Mouse (Mus musculus) limb, embryonic 11.5 days (tissue): ENCODE results near the gene 2310007B03Rik. TPM values are rescaled to one million over a fixed set of nuclear protein-coding genes. Genes with fewer than 3 reads are reported as not detected.

Source experiments
- ATAC-seq: fragments of 200-750 bp; cut with Nextera tagmentation; 2 replicates; pipeline ENCODE4 v1.8.0; 2017; ENCODE audit warnings: low read depth; ENCODE audit not compliant: insufficient number of reproducible peaks, low FRiP score, low TSS enrichment
- DNase-seq: peaks from one replicate; pipeline ENCODE4 v3.0.0-alpha.2; 2015; ENCODE audit warnings: low spot score
- H3K27ac ChIP-seq: fragments of 300-500 bp; sonication (generic); replicated peaks from 2 replicates; pipeline ENCODE4 v1.5.1; 2014; ENCODE audit warnings: low read depth, mild to moderate bottlenecking, low read length
- H3K27me3 ChIP-seq: fragments of 300-500 bp; sonication (generic); 2 replicates; pipeline ENCODE4 v1.6.1; 2014; ENCODE audit warnings: mild to moderate bottlenecking, low read length, mixed read lengths; ENCODE audit not compliant: control insufficient read depth, insufficient read depth
- H3K36me3 ChIP-seq: fragments of 300-500 bp; sonication (generic); 2 replicates; pipeline ENCODE4 v1.6.1; 2014; ENCODE audit warnings: mild to moderate bottlenecking, low read length, moderate library complexity, mixed read lengths; ENCODE audit not compliant: control insufficient read depth, insufficient read depth
- H3K4me1 ChIP-seq: fragments of 300-500 bp; sonication (generic); 2 replicates; pipeline ENCODE4 v1.6.1; 2014; ENCODE audit warnings: low read length, mixed read lengths; ENCODE audit not compliant: control insufficient read depth, insufficient read depth
- H3K4me2 ChIP-seq: fragments of 300-500 bp; sonication (generic); 2 replicates; pipeline ENCODE4 v1.6.1; 2014; ENCODE audit warnings: low read depth, mild to moderate bottlenecking, moderate library complexity; ENCODE audit not compliant: severe bottlenecking
- H3K4me3 ChIP-seq: fragments of 300-500 bp; sonication (generic); 2 replicates; pipeline ENCODE4 v1.5.1; 2014; ENCODE audit warnings: low read depth, low read length
- H3K9ac ChIP-seq: fragments of 300-500 bp; sonication (generic); 2 replicates; pipeline ENCODE4 v1.6.1; 2014; ENCODE audit warnings: mild to moderate bottlenecking, low read length
- H3K9me3 ChIP-seq: fragments of 300-500 bp; sonication (generic); 2 replicates; pipeline ENCODE4 v1.6.1; 2016; ENCODE audit warnings: low read length; ENCODE audit not compliant: control insufficient read depth
- WGBS: fragments of 180-500 bp; shearing (Covaris S2); extraction: QIAGEN DNeasy Blood & Tissue Kit; methylation state at CpG from one replicate; pipeline ENCODE4 v1.1.7; 2014; 5-methylcytosine and 5-hydroxymethylcytosine counted together
- polyA plus RNA-seq: library from polyadenylated mRNA; unstranded; fragments of >200 nt; fragmentation: Nextera tagmentation; extraction: Ambion mirVana; gene quantifications from 2 replicates; pipeline ENCODE4 v1.2.1, GENCODE M21; 2014

The 2310007B03Rik gene
- polyA plus RNA-seq, 1 experiment from 2014 or later, result 0.25 TPM

DNA sequence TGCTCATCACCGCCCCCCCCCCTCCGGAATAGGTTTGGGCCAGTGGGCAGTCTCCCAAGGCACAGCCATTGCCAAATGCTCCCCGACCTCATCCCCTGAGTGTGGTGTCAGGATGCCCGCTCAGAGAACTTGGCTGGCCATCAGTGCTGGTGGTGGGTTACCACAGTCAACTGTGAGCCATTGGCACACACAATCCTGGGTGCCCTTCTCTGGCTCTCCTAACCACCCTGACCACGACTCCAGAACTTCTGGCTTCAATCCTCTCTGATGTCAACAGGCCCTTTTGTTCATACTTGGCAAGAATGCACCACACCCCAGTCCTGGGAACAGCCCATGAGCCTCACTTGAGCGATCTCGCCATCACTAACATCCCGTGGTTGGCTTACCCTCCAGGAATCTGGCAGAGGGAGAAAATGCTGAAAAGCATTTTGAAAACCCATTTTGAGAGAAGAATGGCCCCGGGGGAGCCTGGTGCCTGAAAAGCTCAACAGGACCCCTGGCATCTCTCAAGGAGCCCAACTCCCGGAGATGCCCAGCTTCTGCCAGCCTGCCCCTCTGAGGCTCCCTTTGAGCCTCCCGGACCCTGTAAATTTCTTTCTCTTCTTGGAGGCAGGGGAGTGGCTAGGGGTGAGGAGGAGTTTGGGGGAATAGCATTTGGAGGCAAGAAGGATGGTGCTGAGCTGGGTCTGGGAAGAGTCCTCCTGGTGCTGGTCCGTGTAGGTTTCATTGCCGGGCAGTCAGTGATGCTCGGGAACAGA lies 23.5 kb upstream of the 2310007B03Rik start:
- H3K9me3 ChIP-seq, result no peaks in the 10 kb centered on the region
- no peak overlapping the region for H3K4me2 ChIP-seq
- H3K4me1 ChIP-seq, result no peaks in the 10 kb centered on the region
- ATAC-seq, result no peak
- no peaks in the 10 kb centered on the region for H3K27me3 ChIP-seq
- H3K9ac ChIP-seq, result no peak overlapping the region
- no peak for DNase-seq
- H3K4me3 ChIP-seq, result no peak overlapping the region
- H3K27ac ChIP-seq, result no peak overlapping the region
- H3K36me3 ChIP-seq, result no peaks in the 10 kb centered on the region
- 81% methylated on average over 14 of the region's 14 CpGs for WGBS

DNA sequence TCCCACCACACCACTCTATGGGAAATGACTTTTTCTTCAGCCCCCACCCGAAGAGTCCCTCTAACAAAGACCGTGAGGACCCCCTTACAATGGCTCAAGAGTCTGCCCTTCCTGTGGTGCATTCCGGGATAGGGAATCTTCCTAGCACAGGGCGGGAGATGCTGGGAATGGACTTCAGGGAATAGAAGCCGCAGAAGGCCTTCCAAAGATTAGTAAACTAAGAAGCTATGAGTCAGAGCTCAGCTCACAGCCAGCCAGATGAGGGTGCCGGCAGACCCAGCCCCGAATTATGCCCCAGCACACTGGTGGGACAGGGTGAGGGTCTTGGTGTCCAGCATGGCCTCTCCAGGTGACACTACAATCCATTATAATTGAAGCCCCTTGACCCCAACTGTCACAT lies 21.5 kb upstream of the 2310007B03Rik start:
- no peaks in the 10 kb centered on the region for H3K27me3 ChIP-seq
- ATAC-seq, result no peak

DNA sequence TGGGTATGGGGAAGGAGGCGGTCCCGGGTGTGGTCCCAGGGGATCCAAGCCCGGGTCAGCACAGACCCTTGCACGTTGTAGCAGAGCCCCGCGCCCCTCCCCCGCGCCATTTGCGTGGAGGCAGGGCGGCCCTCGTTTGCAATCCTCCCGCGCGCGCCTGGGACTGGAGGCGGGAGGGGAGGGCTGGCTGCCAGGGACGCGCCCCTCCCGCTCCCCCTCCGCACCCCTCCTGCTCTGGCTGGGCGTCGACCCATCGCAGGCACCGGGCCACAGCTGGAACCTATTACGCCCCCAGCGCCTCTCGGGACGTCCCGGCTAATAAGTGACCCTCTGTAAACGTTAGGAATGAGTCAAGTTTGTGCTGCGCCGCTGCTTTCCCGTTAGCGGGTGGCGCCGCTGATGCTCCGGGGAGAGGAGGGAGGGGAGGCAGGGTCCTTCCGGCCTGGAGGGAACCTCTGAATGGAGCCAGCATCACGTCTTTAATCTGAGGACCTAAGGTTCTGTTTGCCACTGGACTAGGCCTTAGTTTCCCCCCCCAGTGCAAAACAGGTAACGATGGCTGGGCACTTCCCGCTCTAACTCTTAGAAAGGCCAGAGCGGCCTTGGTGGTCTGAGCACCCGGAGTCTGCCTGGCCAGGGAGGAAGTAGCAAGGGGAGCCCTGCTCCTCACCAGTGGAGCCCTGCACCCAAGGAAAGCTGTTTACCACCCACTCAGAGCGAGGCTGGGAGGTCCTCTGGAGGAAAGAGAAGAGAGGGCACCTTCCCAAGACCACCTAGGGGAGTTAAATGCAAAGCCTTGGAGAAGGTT lies 16.0 kb upstream of the 2310007B03Rik start:
- under 1% methylated on average over 37 of the region's 44 CpGs for WGBS
- peak overlapping the region; percentile 15 for H3K4me3 ChIP-seq
- ATAC-seq (peak; percentile 90), DNase-seq (peak; percentile 95)
- H3K9ac ChIP-seq, result peak overlapping the region; percentile 45
- no peaks in the 10 kb centered on the region for H3K27me3 ChIP-seq
- H3K36me3 ChIP-seq, result no peaks in the 10 kb centered on the region
- peak overlapping the region; percentile 94 for H3K27ac ChIP-seq
- H3K9me3 ChIP-seq, result no peaks in the 10 kb centered on the region
- H3K4me1 ChIP-seq, result peaks cover 26% of the 10 kb centered on the region; the same call in 1 of the 2 replicates
- H3K4me2 ChIP-seq, result peak overlapping the region; percentile 64

More for the DNA sequence above, 21.5 kb upstream of the 2310007B03Rik start:
- Histone ChIP-seq H3K9ac (no peak overlapping the region), H3K4me2 (no peak overlapping the region), H3K9me3 (no peaks in the 10 kb centered on the region), H3K4me3 (no peak overlapping the region), H3K27ac (no peak overlapping the region), H3K36me3 (no peaks in the 10 kb centered on the region), H3K4me1 (peaks cover 11% of the 10 kb centered on the region; the same call in 1 of the 2 replicates)
- 91% methylated on average over 7 of the region's 7 CpGs for WGBS
- DNase-seq, result no peak

DNA sequence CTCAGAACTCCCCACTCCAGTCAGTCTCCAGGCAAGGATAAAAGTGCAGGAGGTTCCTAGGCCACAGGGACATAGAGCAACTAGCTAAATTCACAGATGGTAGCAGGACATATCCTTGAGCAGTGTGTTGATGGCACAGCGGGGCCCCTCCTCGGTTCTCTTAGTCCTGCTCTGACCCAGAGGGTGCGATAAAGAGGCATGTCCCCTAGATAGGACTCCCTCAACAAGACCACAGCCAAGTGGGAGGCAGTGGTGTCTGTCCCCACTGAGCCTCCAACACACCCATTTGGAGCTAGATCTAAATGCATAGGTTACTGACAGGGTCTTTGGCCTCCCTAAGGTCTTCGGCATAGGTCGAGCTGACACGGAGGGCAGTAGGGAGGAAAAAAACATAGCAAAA lies 15.1 kb upstream of the 2310007B03Rik start:
- ATAC-seq (0 out of 2 replicates have a peak, but pooled peaks have one; percentile 10), DNase-seq (peak; percentile 51)
- H3K27me3 ChIP-seq, result no peaks in the 10 kb centered on the region
- peak overlapping the region; percentile 94 for H3K27ac ChIP-seq
- H3K4me3 ChIP-seq, result no peak overlapping the region; the same call in 1 of the 2 replicates
- peaks cover 26% of the 10 kb centered on the region; the same call in 1 of the 2 replicates for H3K4me1 ChIP-seq
- peak overlapping the region; percentile 42 for H3K9ac ChIP-seq
- H3K4me2 ChIP-seq, result peak overlapping the region; percentile 64
- H3K36me3 ChIP-seq, result no peaks in the 10 kb centered on the region
- 11% methylated on average over 6 of the region's 6 CpGs for WGBS
- no peaks in the 10 kb centered on the region for H3K9me3 ChIP-seq

DNA sequence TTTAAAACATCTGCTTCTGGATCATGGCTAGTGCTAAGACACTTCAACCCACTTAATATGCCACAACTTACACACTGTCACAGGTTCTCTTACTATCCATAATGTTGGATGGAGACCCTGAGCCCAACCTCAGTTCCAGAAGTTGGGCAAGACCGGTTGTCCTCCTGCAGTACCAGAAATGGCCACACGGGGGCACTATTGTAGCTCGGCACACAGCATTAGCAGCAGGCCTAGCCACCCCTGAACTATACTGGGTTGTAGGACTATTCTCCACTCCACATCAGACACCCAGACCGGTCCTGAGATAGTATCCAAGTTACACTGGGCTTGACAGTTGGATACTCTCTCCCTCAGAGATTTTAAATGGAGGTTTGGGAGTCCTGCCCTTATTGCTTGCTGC lies 13.7 kb upstream of the 2310007B03Rik start:
- Histone ChIP-seq H3K4me1 (peaks cover 26% of the 10 kb centered on the region; the same call in 1 of the 2 replicates), H3K9ac (no peak overlapping the region), H3K27me3 (no peaks in the 10 kb centered on the region), H3K36me3 (no peaks in the 10 kb centered on the region), H3K4me2 (no peak overlapping the region), H3K4me3 (no peak overlapping the region), H3K27ac (no peak overlapping the region), H3K9me3 (no peaks in the 10 kb centered on the region)
- peak; percentile 99 for DNase-seq
- 3% methylated on average over 4 of the region's 4 CpGs for WGBS
- peak; percentile 45; the same call in 1 of the 2 replicates for ATAC-seq

DNA sequence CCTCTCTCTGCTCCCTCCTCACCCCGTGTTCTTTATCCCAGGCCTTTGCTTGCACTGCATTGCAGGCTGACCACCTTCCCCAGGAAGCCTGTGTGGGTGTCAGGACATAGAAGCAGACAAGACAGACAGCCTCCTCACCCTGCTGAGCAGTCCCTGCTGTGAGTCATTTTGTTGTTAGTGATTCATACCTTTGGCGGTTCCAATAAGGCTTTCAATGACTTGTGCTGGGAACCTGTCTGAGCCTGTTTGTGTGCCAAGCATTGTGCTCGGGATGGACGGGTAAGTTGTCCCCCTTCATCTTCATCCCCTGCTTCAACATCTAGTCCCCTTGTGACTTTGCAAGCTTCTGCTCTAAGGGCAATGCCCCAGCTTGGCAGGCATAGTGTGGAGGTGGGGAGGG lies 12.9 kb upstream of the 2310007B03Rik start:
- H3K27ac ChIP-seq, result no peak overlapping the region
- H3K9me3 ChIP-seq, result no peaks in the 10 kb centered on the region
- no peak for ATAC-seq
- no peaks in the 10 kb centered on the region for H3K36me3 ChIP-seq
- H3K4me2 ChIP-seq, result no peak overlapping the region
- DNase-seq, result no peak
- no peak overlapping the region for H3K9ac ChIP-seq
- no peak overlapping the region for H3K4me3 ChIP-seq
- H3K27me3 ChIP-seq, result no peaks in the 10 kb centered on the region
- 74% methylated on average over 4 of the region's 4 CpGs for WGBS
- H3K4me1 ChIP-seq, result peaks cover 26% of the 10 kb centered on the region; the same call in 1 of the 2 replicates

DNA sequence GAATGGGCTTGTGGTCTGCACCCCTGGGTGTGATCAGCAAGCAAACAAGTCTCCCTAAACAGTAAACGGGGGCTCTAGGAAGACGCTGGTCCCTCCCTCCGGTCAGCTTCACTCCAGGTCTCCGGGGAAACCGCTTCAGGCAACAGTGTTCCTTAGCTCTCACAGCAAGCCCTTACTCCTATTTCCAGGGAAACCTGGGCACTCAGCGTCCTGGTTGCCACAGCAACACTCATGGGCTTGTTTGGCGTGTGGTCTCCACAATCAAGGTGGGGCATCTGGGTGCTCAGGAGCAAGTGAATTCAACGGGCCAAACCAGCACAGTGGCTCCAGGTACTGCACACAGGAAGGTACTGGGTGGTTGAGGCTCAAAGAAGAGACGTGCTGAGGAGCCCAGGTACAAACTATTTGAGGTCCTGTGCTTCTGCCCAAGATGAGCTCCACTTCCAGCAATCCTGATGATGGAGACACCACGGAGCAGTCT lies 7.6 kb upstream of the 2310007B03Rik start, which contains the start of gene Crocc2:
TSS of gene Crocc2 (plus strand) at position 431 of the 481 bp plus-strand sequence.
- Histone ChIP-seq H3K9ac (no peak within 1 kb of the TSS), H3K4me1 (no peaks in the 10 kb centered on the region), H3K27me3 (no peaks in the 10 kb centered on the region), H3K36me3 (no peaks in the 10 kb centered on the region), H3K9me3 (no peaks in the 10 kb centered on the region), H3K4me3 (no peak within 1 kb of the TSS), H3K27ac (no peak within 1 kb of the TSS), H3K4me2 (no peak within 1 kb of the TSS)
- 54% methylated on average over 10 of the region's 10 CpGs for WGBS
- DNase-seq (no peak), ATAC-seq (no peak)

DNA sequence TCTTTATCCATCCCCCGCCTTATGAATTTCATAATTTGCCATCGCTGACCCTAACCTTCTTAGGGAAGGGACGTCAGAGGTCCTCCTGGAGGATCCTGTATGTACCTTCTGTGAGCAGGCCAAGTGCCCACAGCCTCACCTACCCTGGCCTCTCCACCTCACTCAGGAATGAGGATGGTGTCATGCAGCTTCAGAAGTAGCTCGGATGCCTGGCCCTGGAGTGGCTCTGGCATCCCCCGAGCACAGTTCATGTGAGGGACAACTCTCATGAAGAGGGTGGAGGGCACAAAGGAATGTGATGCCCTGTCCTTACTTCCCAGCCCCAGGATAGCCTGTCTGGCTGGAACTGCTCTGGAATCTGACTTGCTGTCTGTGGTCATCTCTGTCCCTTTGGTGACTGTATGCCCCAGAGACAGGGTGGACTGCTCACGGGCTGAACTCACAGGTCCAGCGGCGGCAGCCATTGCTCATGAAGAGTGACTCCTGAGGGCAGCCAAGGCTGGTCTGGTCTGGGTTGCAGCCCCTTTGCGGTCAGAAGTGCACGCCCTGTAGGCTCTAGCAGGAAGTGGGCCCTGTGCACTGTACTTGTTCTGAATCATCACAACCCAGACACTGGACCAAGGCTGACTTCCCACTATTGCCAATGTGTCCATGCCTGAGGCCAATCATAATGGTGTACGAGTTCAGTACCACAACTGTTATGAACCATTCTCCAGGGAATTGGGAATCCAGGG lies 5.8 kb upstream of the 2310007B03Rik start:
- Histone ChIP-seq H3K4me2 (0 out of 2 replicates have a peak overlapping the region, but pooled peaks have one; percentile 2), H3K9ac (no peak overlapping the region), H3K4me1 (no peaks in the 10 kb centered on the region), H3K4me3 (no peak overlapping the region), H3K9me3 (no peaks in the 10 kb centered on the region), H3K27ac (no peak overlapping the region), H3K36me3 (no peaks in the 10 kb centered on the region), H3K27me3 (no peaks in the 10 kb centered on the region)
- ATAC-seq (0 out of 2 replicates have a peak, but pooled peaks have one; percentile 28), DNase-seq (no peak)
- WGBS, result 85% methylated on average over 11 of the region's 11 CpGs
